Mouse (Mus musculus) spleen, postnatal 36 days (tissue): Measurements from ENCODE around the gene Strn.
A peak's percentile ranks its signal among the peaks of the same experiment; 100 is the strongest.

Experiments used
- DNase-seq, 2 experiments: peaks; one replicate each; pipeline ENCODE4 v3.0.0; 2022; ENCODE audit warnings: low spot score in 2 of 2, mixed read lengths in 1 of 2

The Strn gene

DNA sequence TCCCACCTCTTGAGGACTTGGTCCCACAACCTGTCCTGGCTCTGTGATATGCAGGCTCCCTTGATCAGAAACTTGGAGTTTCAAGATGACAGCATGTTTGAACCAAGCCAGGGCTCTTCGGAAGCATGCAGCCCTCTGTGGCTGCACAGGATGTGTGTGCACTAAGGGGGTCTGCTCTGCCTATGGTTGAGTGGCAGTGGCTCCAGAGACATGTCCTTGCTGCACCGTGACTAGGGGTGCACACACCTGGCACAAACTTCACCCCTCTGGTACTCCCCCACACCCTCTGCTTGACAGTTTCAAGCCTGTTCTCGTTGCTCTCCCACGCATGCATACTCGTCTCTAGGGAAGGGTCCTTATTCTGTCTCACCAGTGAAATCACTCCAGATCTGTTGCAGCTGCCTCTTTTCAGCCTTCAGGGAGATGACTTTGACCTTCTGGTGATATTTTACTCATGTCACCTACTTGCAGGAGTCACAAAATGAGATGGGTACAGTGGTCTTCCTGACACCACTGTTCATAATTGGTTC lies 118.8 kb downstream of the Strn start:
- DNase-seq = no peak

DNA sequence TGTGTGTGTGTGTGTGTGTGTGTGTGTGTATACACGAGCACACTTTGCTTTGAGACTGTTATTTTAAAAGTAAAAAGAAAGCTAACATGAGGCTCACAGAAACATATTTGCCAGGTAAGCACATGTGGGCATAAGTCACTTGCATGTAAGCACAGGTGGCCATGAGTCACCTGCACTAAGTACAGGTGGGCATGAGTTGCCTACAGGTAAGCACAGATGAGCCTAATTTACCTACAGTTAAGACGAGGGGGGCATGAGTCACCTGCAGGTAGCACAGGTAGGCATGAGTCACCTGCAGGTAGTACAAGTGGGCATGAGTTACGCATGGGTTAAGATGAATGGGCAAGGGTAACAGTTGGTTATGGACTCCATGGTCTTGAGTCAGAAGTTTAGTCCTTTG lies 121.9 kb downstream of the Strn start:
- DNase-seq = no peak

DNA sequence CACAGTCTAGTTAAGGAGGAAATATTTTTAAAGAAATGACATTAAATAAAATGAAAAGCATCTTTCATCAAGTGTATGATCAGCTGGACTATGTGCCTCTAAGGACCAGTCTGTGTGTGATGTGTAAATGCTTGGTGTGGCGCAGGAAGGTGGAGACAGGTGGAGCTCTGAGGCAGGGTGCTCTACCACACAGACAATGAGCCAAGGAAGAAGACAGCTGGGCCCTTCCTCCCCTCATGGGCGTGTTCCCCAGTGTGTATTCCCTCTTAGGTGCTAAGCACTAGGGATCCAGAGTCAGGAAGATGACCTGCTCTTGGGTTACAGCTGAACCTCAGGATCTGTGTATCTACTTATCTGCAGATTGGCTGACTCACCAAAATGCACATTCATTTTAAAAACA lies 122.5 kb downstream of the Strn start:
- DNase-seq = no peak

DNA sequence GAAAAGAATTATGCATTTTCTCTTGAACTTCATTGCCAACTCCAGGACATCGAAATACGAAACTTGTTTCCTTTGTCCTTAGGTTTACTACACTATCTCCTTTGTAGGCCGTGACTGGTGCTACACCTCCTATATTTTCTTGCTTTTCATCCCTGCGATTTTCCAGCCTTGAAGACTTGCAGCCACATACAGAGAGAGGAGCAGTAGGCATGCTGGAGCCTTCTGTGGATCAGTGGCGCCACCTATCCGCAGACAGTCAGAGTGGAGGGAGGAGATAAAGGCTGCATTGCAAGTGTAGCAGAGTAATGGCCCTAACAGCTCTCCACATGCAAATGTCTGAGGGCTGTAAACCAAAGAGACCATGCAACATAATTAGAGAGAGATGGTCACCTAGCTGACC lies 125.9 kb downstream of the Strn start:
- no peak for DNase-seq

DNA sequence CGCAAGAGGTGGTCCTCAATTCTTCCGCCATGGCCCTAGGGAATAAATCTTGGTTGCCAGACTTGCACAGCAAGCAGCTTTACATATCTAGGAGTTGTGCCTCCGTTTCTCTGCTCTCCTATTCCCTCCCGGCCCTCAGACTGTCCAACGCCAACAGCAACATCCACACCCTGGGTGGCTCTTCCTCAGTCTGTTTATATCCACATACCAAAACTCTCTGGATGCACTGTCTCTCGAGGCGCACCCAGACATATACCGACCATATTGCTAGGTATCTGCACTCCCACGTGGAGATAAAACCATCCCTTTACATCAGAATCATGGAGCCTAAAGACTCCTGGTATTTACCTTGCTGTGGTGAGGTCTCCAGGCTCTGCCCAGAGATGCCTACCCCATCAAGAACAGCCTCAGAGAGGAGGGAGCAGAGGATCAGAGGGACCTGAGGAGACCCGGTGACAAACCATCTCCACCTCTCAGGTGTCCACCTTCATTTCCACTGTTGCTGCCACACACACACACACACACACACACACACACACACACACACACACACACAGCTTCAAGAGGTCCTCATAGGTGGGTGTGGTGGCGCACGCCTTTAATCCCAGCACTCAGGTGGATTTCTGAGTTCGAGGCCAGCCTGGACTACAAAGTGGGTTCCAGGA lies 127.7 kb downstream of the Strn start:
- DNase-seq = no peak

DNA sequence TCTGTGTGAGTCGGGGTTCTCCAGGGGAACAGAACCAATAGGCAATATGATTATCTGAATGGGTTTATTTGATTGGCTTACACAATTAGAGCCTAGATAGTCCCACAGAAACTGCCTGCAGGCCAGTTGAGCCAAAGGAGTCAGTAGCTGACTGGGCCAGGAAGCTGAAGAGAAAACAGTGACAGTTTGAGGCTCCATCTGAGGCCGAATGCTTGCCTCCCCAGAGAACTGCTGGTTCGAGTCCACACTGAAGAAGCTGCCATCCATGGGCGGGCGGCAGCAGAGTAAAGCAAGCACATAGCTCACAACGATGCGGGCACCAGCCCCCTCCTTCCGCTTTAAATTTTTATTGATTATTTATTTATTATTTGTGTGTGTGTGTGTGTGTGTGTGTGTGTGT lies 128.3 kb downstream of the Strn start:
- no peak for DNase-seq

DNA sequence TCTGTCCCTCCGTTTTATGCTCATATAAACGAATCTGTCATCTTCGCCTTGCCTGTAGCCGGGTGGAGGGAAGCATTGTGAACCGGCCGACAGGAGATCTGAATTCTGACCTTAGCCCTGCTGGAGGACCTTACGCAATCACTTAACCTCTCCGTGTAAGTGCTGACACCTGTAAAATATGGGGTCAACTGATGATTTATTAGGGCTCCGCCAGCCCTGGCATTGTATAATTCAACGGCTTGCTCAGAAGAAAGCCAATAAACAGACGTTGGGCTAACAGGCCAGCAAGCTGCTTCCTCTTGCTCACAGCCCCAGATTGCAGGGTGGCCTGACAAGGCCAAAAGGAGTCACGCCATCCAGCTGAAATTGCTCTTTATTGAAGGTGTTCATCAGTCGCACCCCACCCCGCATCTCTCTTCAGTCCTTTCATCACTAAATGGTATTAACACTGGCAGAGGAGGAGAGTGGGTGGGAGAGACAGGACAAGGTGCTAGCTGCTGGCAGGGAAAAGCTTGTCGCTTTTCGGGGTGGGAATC lies 128.8 kb downstream of the Strn start:
- DNase-seq = no peak

DNA sequence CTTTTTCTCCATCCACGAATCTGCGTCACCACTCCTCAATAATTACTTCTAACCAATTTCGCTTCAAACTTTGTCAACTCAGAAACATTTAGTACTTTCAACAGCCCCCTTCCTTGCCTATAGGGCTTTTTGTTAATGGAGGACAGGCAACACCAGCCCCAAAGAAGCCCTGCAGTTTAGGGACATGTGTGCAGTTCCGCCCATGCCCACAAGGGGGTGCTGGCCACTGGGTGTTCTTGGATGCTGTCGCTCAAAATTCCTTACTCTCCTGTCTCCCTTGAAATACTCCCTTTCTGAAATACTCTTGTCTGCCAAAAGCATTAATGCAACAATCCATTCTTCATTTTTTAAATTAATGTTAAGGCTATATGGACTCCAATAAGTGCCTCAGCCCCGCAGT lies 132.6 kb downstream of the Strn start:
- peak in 1 of 2 experiments; percentile 10 for DNase-seq

DNA sequence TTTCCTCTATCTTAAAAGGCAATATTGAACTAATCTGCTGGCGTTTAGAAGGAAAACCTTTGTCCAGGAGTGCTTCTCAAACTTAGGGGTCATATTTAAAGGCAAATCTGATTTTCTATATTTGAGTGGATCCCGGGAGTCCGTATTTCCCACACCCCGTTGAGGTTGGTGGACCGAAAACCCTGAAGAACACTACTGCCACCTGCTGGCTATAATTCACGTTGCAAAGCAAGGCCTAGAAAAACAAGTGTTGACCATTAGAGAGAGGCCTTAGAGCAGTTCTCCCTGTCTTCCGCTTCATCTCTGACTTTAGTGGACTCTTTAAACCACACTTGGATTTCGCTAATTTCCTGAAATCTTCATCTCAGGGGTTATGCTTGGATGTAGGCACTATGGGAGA lies 133.1 kb downstream of the Strn start:
- DNase-seq = peak; percentile 17 to 38

DNA sequence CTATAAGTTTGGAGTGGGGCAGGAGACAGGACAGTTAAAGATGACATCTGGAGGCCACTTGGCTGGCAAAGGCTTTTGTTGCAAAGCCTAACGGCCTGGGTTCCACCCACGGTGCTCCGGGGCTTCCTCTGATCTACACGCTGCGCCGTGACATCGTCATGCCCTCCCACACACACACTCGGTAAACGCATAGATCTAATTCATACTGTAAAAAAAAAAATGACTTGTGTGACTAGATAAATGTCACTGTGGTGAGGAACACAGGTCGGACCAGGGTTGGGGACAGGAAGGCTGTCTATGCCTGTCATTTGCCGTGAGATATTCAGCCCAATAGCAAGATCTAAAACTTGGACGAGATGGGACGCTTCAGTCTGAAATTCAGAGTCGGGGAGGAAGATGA lies 134.7 kb downstream of the Strn start:
- no peak for DNase-seq

DNA sequence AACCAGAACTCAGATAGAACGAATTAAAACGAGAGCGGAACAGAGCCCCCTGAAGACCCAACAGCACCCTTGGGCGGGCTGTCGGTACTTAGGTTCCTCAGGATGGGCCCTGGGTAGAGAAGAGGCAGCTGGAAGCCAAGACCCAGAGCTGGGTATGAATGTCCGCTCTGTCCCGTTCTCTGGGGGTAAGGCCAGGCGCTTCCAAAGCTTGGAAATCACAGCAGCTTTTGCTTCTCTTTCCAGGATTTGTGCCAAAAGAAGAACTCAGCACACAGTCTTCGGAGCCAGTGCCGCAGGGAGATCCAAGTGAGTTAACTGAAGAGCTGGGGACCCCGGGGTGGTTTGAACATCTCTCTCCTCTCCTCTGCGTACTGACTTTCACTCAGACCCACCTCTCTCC lies 135.4 kb downstream of the Strn start:
- DNase-seq = no peak

DNA sequence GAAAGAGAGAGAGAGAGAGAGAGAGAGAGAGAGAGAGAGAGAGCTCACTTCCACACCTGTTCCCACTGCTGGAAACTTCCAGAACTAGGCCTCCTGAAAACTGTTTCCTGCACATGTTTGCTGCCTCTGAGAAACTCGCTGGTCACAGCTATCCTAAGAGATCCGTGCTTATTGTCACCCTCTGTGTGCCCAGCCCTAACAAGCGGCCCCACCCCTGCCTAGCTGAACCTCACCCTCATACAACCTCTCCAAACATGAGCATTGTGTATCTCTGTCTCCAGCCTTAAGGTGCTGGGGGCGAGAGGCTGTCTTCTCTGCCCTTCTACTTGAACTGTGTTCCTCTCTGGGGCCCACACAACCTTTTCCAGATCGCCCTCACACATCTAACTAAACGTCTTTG lies 136.0 kb downstream of the Strn start:
- no peak for DNase-seq
